ENCODE assay signal across 28 mouse cellular contexts in genomic region chr3:157471600-157471999, GRCm38 (mm10).
"Had no signal": no experiment of that assay in that cellular context is flagged by ENCODE, and none has a peak within 500 bp of the region (broad histone marks: within the 10 kb centered on the region; RNA-seq: fewer than 3 reads in every experiment).

No protein-coding gene starts in this region.

- H3K36me3 ChIP-seq: embryonic facial prominence, embryonic 10.5 days; embryonic facial prominence, embryonic 12.5 days; embryonic facial prominence, embryonic 13.5 days; embryonic facial prominence, embryonic 15.5 days; forebrain, embryonic 10.5 days; forebrain, embryonic 12.5 days; forebrain, embryonic 15.5 days had no signal

- H3K4me2 ChIP-seq: embryonic facial prominence, embryonic 12.5 days; embryonic facial prominence, embryonic 13.5 days; embryonic facial prominence, embryonic 15.5 days; forebrain, embryonic 12.5 days; forebrain, embryonic 13.5 days; forebrain, embryonic 15.5 days had no signal

- H3K27me3 ChIP-seq: embryonic facial prominence, embryonic 12.5 days; embryonic facial prominence, embryonic 13.5 days; embryonic facial prominence, embryonic 15.5 days; forebrain, embryonic 12.5 days; forebrain, embryonic 13.5 days; forebrain, embryonic 15.5 days had no signal

- DNase-seq: cerebellum, adult 18-20 months; cerebellum, adult 2 months; cerebellum, adult 8-10 months; cerebellum, adult 9-10 months; cerebellum, adult 9-11 months; cerebellum, postnatal 10 days; cerebellum, postnatal 14 days; cerebellum, postnatal 25 days; cerebellum, postnatal 36 days; embryo, embryonic 11 days; forebrain, postnatal 0 days; gastrocnemius, adult 2 months; gastrocnemius, postnatal 10 days; gastrocnemius, postnatal 14 days; gastrocnemius, postnatal 25 days; gastrocnemius, postnatal 36 days; heart, adult 11 months had no signal

- H3K9ac ChIP-seq: embryonic facial prominence, embryonic 12.5 days; embryonic facial prominence, embryonic 13.5 days; embryonic facial prominence, embryonic 15.5 days; forebrain, embryonic 12.5 days; forebrain, embryonic 13.5 days; forebrain, embryonic 15.5 days; forebrain, postnatal 0 days had no signal

- H3K9me3 ChIP-seq: embryonic facial prominence, embryonic 10.5 days; embryonic facial prominence, embryonic 12.5 days; embryonic facial prominence, embryonic 13.5 days; embryonic facial prominence, embryonic 15.5 days; forebrain, embryonic 10.5 days; forebrain, embryonic 12.5 days; forebrain, embryonic 13.5 days; forebrain, embryonic 15.5 days had no signal

- H3K4me3 ChIP-seq: embryonic facial prominence, embryonic 10.5 days; embryonic facial prominence, embryonic 12.5 days; embryonic facial prominence, embryonic 13.5 days; embryonic facial prominence, embryonic 15.5 days; erythroblast, embryonic 14.5 days; forebrain, embryonic 10.5 days; forebrain, embryonic 12.5 days; forebrain, embryonic 13.5 days; forebrain, embryonic 15.5 days; gastrocnemius, adult 2 months had no signal

- ATAC-seq: forebrain, embryonic 13.5 days; forebrain, embryonic 14.5 days; forebrain, embryonic 15.5 days; forebrain, embryonic 16.5 days; forebrain, postnatal 0 days had no signal

- H3K4me1 ChIP-seq: embryonic facial prominence, embryonic 10.5 days; embryonic facial prominence, embryonic 12.5 days; embryonic facial prominence, embryonic 13.5 days; embryonic facial prominence, embryonic 15.5 days; forebrain, embryonic 10.5 days; forebrain, embryonic 12.5 days; forebrain, embryonic 13.5 days; forebrain, embryonic 15.5 days had no signal

- H3K27ac ChIP-seq: embryonic facial prominence, embryonic 10.5 days; embryonic facial prominence, embryonic 12.5 days; embryonic facial prominence, embryonic 13.5 days; embryonic facial prominence, embryonic 15.5 days; forebrain, embryonic 10.5 days; forebrain, embryonic 12.5 days; forebrain, embryonic 13.5 days; forebrain, embryonic 15.5 days; gastrocnemius, adult 2 months had no signal
